Mouse (Mus musculus) hindbrain, embryonic 15.5 days (tissue): ENCODE measurements at regions not wholly inside any gene's neighbourhood (a gene's known extent, or its start where the extent isn't known, plus 50 kb on each side); places are given as distances from the start of the nearest gene placed in this dataset.
A peak's percentile ranks its signal among the peaks of the same experiment; 100 is the strongest.

Experiments
- ATAC-seq: fragments of 200-750 bp; cut with Nextera tagmentation; 2 replicates; pipeline ENCODE4 v1.8.0; 2017; ENCODE audit warnings: low read depth, moderate number of reproducible peaks, moderate TSS enrichment; ENCODE audit not compliant: low FRiP score
- H3K27ac ChIP-seq: fragments of 300-500 bp; sonication (generic); replicated peaks from 2 replicates; pipeline ENCODE4 v1.5.1; 2015; ENCODE audit warnings: mild to moderate bottlenecking, inconsistent platforms
- H3K27me3 ChIP-seq: fragments of 300-500 bp; sonication (generic); 2 replicates; pipeline ENCODE4 v1.6.1; 2015; ENCODE audit warnings: control low read depth, inconsistent platforms
- H3K36me3 ChIP-seq: fragments of 300-500 bp; sonication (generic); 2 replicates; pipeline ENCODE4 v1.6.1; 2015; ENCODE audit warnings: control low read depth, inconsistent platforms
- H3K4me1 ChIP-seq: fragments of 300-500 bp; sonication (generic); replicated peaks from 2 replicates; pipeline ENCODE4 v1.6.1; 2015; ENCODE audit warnings: control low read depth, inconsistent platforms
- H3K4me2 ChIP-seq: fragments of 300-500 bp; sonication (generic); 2 replicates; pipeline ENCODE4 v1.6.1; 2015; ENCODE audit warnings: moderate library complexity, mild to moderate bottlenecking, inconsistent platforms
- H3K4me3 ChIP-seq: fragments of 300-500 bp; sonication (generic); 2 replicates; pipeline ENCODE4 v1.5.1; 2015; ENCODE audit warnings: mild to moderate bottlenecking, inconsistent platforms
- H3K9ac ChIP-seq: fragments of 300-500 bp; sonication (generic); 2 replicates; pipeline ENCODE4 v1.6.1; 2015; ENCODE audit warnings: inconsistent platforms
- H3K9me3 ChIP-seq: fragments of 300-500 bp; sonication (generic); 2 replicates; pipeline ENCODE4 v1.6.1; 2016; ENCODE audit warnings: control low read depth, inconsistent platforms
- WGBS: fragments of 180-500 bp; shearing (Covaris S2); methylation state at CpG from one replicate; pipeline ENCODE4 v1.1.7; 2015; 5-methylcytosine and 5-hydroxymethylcytosine counted together

DNA sequence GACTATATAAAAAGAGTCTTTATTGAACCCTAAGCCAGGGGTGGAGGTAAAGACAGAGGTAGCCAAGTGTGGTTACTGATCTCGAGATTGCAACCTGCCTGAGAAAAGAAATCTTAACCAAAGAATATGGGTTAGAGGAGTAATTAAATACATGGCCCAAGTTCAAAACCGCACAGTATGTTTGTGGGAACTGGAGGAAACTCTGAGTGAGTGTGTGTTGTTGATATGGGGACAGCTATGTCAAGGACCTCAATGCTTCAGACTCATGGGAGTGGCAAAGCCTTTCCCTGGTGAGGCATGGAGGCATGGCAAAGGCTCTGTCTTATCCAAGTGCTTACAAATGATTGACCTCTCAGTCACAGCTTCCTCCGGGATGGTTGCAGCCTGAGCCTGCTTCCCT is 127.7 kb upstream of the Tank start:
- Histone ChIP-seq H3K4me3 (no peak overlapping the region), H3K4me1 (peaks cover 11% of the 10 kb centered on the region), H3K27ac (no peak overlapping the region), H3K9me3 (no peaks in the 10 kb centered on the region), H3K27me3 (no peaks in the 10 kb centered on the region), H3K9ac (no peak overlapping the region), H3K36me3 (no peaks in the 10 kb centered on the region), H3K4me2 (no peak overlapping the region)
- 87% methylated on average over 3 of the region's 3 CpGs for WGBS
- no peak for ATAC-seq

DNA sequence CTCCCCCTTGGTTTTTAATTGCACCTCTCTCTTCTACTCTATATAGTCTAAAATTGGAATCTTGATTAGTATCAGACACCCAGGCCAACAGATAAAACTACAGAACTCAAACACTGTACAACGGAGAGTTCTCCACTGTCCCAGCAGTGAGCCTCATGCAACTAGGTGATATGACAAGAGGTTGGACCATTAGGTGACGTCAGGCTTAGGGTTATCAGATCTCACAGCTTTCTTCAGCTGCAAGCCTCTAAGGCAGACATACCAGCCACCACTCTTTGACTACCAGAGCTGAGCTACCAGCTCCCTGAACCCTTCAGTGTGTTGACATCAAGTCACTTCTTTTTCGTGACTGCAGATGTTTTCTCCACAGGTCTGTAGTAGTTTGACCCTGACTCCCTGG is 141.8 kb upstream of the Tank start:
- no peak for ATAC-seq
- 94% methylated on average over 3 of the region's 3 CpGs for WGBS
- no peaks in the 10 kb centered on the region for H3K27me3 ChIP-seq
- no peak overlapping the region for H3K9ac ChIP-seq
- H3K4me3 ChIP-seq: no peak overlapping the region
- H3K36me3 ChIP-seq: no peaks in the 10 kb centered on the region
- H3K4me2 ChIP-seq: no peak overlapping the region
- no peaks in the 10 kb centered on the region for H3K4me1 ChIP-seq
- H3K9me3 ChIP-seq: no peaks in the 10 kb centered on the region
- no peak overlapping the region for H3K27ac ChIP-seq

DNA sequence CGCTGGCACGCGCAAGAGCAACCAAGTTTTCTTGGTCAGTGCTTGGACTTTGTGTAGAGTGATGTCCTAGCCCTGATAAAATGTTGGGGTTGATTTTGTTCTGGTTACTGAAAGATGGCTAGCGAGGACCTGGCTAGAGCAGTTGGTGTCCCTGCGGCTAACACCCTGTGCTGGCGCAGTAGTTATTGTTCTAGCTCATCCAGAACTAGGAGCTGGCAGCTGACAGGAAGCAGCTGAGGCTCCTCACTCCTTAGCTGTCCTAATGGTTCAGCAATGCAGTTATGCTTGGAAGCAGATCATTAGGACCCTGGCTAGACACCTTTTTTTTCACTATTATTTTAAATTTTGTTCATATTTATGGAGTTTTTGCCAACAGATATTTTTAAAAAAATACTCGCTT is 170.5 kb upstream of the Tank start:
- H3K4me3 ChIP-seq: no peak overlapping the region
- H3K27me3 ChIP-seq: no peaks in the 10 kb centered on the region
- H3K36me3 ChIP-seq: no peaks in the 10 kb centered on the region
- no peak overlapping the region for H3K9ac ChIP-seq
- H3K27ac ChIP-seq: no peak overlapping the region
- H3K4me2 ChIP-seq: no peak overlapping the region
- H3K9me3 ChIP-seq: no peaks in the 10 kb centered on the region
- peaks cover 4% of the 10 kb centered on the region for H3K4me1 ChIP-seq
- 97% methylated on average over 7 of the region's 7 CpGs for WGBS
- no peak for ATAC-seq

DNA sequence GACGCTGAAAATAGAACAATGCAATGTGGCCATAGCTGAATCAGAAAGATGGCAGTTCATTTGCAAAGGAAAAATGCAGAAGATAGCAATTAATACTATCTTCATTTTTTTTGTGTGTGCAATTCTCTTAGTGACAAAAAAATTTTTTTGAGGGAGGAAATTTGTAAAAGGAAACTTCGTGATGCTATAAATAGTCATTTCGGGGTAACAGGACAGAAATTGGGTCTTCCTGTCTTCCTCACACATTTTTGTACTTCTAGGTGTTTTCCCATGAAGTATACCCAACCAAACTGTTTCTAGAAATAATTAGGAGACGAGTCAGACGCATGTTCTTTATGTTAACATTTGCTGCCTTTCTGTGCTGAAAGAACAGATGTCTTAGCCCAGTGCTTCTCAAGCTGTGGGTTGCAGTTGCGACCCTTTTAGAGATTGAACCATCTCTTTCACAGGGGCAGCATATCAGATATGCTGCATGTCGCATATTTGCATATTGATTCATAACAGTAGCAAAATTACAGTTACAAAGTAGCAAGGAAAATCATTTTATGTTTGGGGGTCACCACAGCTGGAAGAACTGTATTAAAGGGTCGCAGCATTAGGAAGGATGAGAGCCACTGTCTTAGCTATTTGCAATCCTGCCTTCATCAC is 172.2 kb upstream of the Tank start:
- Histone ChIP-seq H3K36me3 (no peaks in the 10 kb centered on the region), H3K4me3 (no peak overlapping the region), H3K4me2 (no peak overlapping the region), H3K4me1 (peaks cover 12% of the 10 kb centered on the region), H3K27ac (no peak overlapping the region), H3K9ac (no peak overlapping the region), H3K9me3 (no peaks in the 10 kb centered on the region), H3K27me3 (no peaks in the 10 kb centered on the region)
- ATAC-seq: no peak
- 90% methylated on average over 8 of the region's 8 CpGs for WGBS

DNA sequence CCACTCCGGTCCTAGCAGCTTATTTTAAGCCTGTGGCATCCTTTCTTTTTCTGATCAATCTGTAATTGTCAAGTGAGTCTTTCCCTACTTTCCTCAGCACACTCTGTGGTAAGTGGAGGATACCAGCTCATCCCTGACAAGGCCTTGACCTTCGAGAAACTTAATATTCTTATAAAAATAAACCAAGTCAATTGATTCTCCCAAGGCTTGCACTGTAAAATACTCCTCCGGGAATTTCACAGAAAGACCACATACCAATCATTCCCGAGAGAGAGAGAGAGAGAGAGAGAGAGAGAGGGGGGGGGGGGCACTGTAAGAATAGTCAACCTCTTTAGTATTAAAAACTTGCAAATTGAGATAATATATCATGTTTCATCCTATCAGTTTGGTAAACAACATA is 173.1 kb upstream of the Tank start:
- no peak for ATAC-seq
- no peak overlapping the region for H3K27ac ChIP-seq
- H3K4me1 ChIP-seq: peaks cover 12% of the 10 kb centered on the region
- no peaks in the 10 kb centered on the region for H3K9me3 ChIP-seq
- 71% methylated on average over 4 of the region's 4 CpGs for WGBS
- H3K4me2 ChIP-seq: no peak overlapping the region
- no peaks in the 10 kb centered on the region for H3K36me3 ChIP-seq
- no peak overlapping the region for H3K4me3 ChIP-seq
- no peaks in the 10 kb centered on the region for H3K27me3 ChIP-seq
- H3K9ac ChIP-seq: no peak overlapping the region

DNA sequence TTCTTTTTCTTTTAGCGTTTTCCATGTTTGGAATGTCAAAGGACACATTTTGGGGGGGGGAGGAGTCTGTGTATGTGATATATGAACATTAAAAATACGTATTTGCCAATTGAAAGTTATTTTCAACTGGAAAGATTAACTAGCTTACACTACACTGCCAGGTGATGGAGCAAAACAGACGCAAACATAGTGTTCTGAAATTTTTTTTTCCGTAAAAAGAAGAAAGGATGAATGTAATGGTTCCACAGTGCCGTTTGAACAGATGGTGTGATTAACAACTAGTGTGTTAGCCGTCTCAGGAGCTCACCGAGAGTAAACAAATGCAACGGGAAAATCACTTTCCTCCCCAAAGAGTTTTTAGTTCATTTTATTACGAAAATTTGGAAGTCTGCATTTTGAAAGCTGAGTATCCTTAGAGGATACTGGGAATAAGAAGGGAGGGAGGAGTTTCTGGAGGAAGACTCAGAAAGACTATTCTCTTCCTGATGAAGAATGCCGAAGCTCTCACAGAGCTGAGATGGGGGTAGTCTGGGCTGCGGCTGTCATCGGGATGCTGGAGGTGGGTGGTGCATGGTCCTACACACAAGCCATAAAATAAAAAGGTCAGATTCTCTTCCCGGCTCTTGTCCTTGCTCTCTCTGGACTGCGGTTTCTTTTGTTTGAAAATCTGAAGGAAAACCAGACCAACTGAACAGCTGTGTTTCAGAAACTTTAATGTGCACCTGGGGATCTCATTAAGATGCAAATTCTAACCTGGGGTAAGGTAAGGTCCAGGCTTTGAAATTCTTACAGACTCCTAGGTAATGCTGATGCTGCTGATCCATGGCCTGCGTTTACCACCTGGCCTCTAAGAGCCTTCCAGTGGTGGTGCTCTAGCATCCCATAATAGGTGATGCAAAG is 175.5 kb upstream of the Tank start:
- H3K27ac ChIP-seq: peak overlapping the region; percentile 72

DNA sequence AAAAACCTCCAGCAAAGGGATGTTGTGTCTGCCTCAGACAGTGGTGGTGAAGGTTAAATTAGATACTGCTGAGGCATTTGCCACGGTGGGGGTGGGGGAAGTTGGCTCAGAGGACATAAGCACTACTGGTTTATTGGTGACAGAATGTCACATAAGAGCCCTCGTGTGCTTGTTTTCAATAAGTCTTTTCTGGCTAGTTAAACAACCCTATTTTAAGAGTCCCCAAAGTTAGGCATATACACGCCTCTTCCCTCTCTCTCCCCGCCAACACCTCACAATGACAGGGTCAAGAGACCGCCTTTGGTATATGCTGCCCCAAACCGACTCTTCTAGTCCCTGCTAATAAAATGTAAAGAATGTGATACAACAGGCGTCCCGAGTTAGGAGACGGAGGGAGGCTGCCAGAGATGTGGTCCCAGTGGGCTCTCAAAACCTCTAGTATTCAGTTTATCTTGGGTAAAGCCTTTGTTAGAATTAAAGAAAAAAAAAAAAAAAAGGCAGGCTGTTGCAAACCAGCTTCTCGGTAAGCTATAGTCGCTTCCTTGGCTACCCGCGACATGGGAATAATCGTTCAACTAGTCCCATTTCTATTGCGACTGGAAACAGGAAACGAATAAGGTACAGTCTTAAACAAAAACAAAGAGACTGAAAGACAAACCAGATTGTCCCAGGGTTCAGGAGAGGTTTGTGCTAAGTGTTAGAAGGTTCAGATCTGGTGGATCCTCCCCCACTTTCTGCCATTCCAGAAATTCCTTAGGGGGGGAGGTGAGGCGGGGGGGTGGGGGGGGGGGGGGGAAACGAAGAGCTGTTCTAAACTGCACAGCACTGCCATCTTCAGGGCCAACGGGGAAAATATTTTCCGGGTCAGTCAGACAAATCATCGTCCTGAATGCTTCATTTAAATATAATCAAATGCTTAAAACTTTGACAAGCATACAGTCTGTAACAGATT is 176.5 kb upstream of the Tank start:
- H3K4me1 ChIP-seq: peaks cover 18% of the 10 kb centered on the region
- WGBS: under 1% methylated on average over 21 of the region's 21 CpGs
- no peaks in the 10 kb centered on the region for H3K27me3 ChIP-seq
- H3K4me3 ChIP-seq: peak overlapping the region; percentile 37
- H3K36me3 ChIP-seq: no peaks in the 10 kb centered on the region
- ATAC-seq: peak; percentile 67
- H3K27ac ChIP-seq: peak overlapping the region; percentile 72
- no peaks in the 10 kb centered on the region for H3K9me3 ChIP-seq
- H3K9ac ChIP-seq: peak overlapping the region; percentile 40
- peak overlapping the region; percentile 68 for H3K4me2 ChIP-seq

More for the DNA sequence above, 175.5 kb upstream of the Tank start:
- Histone ChIP-seq H3K4me1 (peaks cover 18% of the 10 kb centered on the region), H3K9me3 (no peaks in the 10 kb centered on the region), H3K9ac (peak overlapping the region; percentile 40), H3K36me3 (no peaks in the 10 kb centered on the region), H3K4me3 (peak overlapping the region; percentile 37), H3K27me3 (no peaks in the 10 kb centered on the region), H3K4me2 (peak overlapping the region; percentile 68)
- 5% methylated on average over 15 of the region's 15 CpGs for WGBS
- ATAC-seq: peak; percentile 71

DNA sequence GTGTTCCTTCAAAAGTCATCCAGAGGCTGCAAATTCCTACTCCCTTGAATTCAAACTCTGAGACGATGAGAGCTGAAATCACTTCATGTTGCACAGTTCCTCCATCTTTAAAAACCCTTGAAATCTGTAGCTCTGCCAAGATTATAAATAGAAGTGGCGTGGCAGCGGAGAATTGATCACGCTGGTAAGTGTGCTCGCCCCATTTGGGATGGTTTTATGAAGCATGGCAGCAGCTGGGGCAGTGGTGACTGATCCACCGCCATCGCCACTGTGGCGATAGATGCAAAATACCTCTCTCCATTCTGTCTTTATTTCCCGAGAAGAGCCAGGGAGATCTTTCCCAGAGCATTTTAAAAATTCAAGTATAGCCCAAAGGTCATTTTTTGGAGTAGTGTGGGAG is 179.8 kb upstream of the Tank start:
- H3K27ac ChIP-seq: no peak overlapping the region

DNA sequence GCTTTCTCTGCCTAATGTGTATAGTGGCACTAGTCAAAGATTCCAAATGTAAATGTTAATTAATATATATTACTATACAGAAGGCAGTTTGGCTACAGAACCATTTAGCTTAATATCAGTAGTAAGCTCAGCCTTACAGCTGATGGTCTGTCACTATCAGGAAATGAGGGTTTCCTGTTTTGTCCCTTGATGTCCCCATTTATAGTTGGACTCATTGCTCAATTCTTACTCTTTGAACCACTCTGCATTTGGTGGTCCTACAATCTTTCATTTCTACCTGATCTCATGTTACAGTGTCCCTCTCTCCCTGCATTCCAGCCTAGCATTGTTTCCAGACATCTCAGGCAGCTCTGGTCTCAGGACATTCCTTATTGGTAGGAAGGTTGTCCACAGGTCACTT is 188.8 kb upstream of the Tank start:
- peaks cover 5% of the 10 kb centered on the region; the same call in 1 of the 2 replicates for H3K4me1 ChIP-seq
- no peaks in the 10 kb centered on the region for H3K36me3 ChIP-seq
- H3K9ac ChIP-seq: no peak overlapping the region
- H3K27ac ChIP-seq: no peak overlapping the region
- no peak overlapping the region for H3K4me3 ChIP-seq
- no peak overlapping the region for H3K4me2 ChIP-seq
- H3K9me3 ChIP-seq: no peaks in the 10 kb centered on the region
- H3K27me3 ChIP-seq: no peaks in the 10 kb centered on the region
- no peak for ATAC-seq

More for the DNA sequence above, 179.8 kb upstream of the Tank start:
- WGBS: 49% methylated on average over 9 of the region's 9 CpGs
- Histone ChIP-seq H3K36me3 (no peaks in the 10 kb centered on the region), H3K27me3 (no peaks in the 10 kb centered on the region), H3K4me2 (peak overlapping the region; percentile 35), H3K4me3 (no peak overlapping the region), H3K9me3 (no peaks in the 10 kb centered on the region), H3K4me1 (peaks cover 18% of the 10 kb centered on the region), H3K9ac (no peak overlapping the region)
- no peak for ATAC-seq

DNA sequence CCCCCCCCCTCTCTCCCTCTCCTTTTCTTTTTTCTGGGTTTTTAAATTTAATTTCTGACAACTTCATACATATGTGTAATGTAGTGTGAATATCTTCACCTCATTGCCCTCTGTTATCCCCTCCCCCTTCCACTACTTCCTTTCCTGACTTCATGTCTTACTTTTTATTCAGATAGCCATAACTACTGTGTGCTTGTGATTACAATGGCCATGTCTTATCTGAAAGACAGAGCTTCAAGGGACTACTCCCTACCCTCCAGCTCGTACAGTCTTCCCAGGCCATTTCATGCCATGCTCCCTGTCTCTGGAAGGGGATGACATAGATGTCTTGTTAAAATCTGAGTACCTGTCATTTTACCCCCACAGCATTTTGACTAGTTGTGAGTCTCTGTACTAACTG is 189.2 kb upstream of the Tank start:
- H3K4me1 ChIP-seq: peaks cover 5% of the 10 kb centered on the region; the same call in 1 of the 2 replicates
- H3K4me3 ChIP-seq: no peak overlapping the region
- WGBS: 58% methylated on average over 1 of the region's 1 CpGs
- H3K27ac ChIP-seq: no peak overlapping the region
- ATAC-seq: no peak
- H3K4me2 ChIP-seq: no peak overlapping the region
- no peaks in the 10 kb centered on the region for H3K27me3 ChIP-seq
- H3K9ac ChIP-seq: no peak overlapping the region
- no peaks in the 10 kb centered on the region for H3K36me3 ChIP-seq
- H3K9me3 ChIP-seq: no peaks in the 10 kb centered on the region

DNA sequence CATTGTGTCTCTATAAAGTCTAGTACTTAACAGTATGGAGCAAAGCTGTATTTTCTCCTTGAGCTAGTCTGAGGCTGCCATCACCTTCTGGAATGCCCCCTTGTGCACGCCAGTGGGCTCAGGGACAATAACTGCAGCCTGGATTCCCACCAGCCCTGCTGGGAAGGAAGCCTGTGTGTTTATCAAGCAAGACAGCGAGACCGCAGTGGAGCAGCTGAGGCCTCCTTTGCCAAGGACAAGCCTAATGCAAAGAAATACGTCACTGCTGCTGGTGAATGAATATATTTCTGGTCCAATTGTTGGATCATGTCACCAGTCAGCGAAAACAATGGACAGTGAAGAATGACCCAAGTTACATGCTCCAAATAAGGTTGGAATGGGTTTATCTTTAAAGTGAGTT is 190.8 kb upstream of the Tank start:
- WGBS: 28% methylated on average over 5 of the region's 5 CpGs
- peaks cover 5% of the 10 kb centered on the region; the same call in 1 of the 2 replicates for H3K4me1 ChIP-seq
- H3K36me3 ChIP-seq: no peaks in the 10 kb centered on the region
- ATAC-seq: no peak
- no peak overlapping the region for H3K4me2 ChIP-seq
- H3K9ac ChIP-seq: no peak overlapping the region
- H3K27ac ChIP-seq: no peak overlapping the region
- no peaks in the 10 kb centered on the region for H3K27me3 ChIP-seq
- H3K4me3 ChIP-seq: no peak overlapping the region
- H3K9me3 ChIP-seq: no peaks in the 10 kb centered on the region

DNA sequence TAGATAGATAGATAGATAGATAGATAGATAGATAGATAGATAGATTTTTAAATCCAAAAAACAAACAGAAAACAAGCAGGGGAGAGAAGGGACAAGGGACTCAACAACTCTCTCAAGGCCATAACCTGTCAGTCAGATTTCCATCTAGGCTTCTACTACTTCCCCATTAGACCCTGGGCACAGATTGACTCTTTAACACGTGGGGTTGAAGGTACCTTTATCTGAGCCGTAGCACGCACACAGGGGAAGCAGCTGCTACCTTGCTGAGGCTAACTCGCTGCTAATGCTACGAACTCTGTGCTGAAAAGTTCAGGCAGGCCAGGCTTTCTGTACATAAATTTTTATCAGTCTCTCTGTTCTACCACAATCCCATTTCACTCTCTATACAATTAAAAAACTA is 191.4 kb upstream of the Tank start:
- H3K27ac ChIP-seq: no peak overlapping the region
- WGBS: 80% methylated on average over 5 of the region's 5 CpGs
- ATAC-seq: no peak

More for the DNA sequence above, 191.4 kb upstream of the Tank start:
- Histone ChIP-seq H3K4me1 (peaks cover 5% of the 10 kb centered on the region; the same call in 1 of the 2 replicates), H3K27me3 (no peaks in the 10 kb centered on the region), H3K9ac (no peak overlapping the region), H3K9me3 (no peaks in the 10 kb centered on the region), H3K4me3 (no peak overlapping the region), H3K36me3 (no peaks in the 10 kb centered on the region), H3K4me2 (no peak overlapping the region)
